ENCODE assay signal across 8 mouse cellular contexts in the genomic region with DNA sequence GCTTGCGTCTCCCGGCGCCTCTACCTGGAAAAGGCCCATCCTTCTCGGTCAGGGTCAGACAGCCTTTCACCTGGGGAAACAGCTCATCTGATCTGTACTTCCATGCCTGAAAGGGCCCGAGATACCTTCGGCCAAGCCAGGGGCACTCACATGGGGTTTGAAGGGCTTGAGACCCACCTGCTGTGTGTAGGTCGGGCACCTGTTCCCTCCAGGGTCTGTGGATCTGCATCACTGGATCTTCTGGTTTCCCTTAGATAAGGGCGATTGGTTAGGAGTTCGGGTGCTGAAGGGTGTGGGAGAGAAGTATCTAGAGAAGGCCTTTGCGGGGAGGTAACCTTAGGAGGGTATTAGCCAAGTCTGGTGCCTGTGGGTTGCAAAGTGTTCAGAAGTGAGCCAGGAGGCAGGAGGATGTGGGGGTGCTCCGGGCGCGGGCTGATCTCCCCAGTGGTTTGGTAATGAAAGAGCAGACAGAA. TPM values are rescaled to one million over a fixed set of nuclear protein-coding genes. Genes with fewer than 3 reads are reported as not detected.
DNase-seq lines count a peak whose midpoint lies in the region; ATAC-seq and TF ChIP-seq lines count a peak whose summit lies in the region.

No protein-coding gene starts in this region.

- ATAC-seq in kidney, embryonic 14.5 days (ENCODE audit: low FRiP score, low TSS enrichment): peak; percentile 76
- ATAC-seq in megakaryocyte, adult 5-6 weeks (ENCODE audit: poor library complexity, severe bottlenecking): peak; percentile 63
- no peak for ATAC-seq in monocyte, adult 5-6 weeks (replicated peaks; ENCODE audit: insufficient number of reproducible peaks, low FRiP score, low TSS enrichment, poor library complexity, severe bottlenecking)

- peak overlapping the region; percentile 81 for H3K4me3 ChIP-seq in testis, adult 2 months (ENCODE audit: control insufficient read depth, low read depth, low read length)
- H3K4me3 ChIP-seq in kidney, embryonic 14.5 days (ENCODE audit: low read length): peak overlapping the region; percentile 83

- no peaks in the 10 kb centered on the region for H3K36me3 ChIP-seq in testis, adult 2 months (ENCODE audit: control insufficient read depth, insufficient read depth, low read length)
- H3K36me3 ChIP-seq in kidney, embryonic 14.5 days (ENCODE audit: control insufficient read depth, insufficient read depth, low read length): no peaks in the 10 kb centered on the region
- H3K36me3 ChIP-seq in splenic B cell, adult 2 months (ENCODE audit: control insufficient read depth, insufficient read depth, low read length, poor library complexity, severe bottlenecking): no peaks in the 10 kb centered on the region

- H3K4me1 ChIP-seq in testis, adult 2 months (ENCODE audit: control insufficient read depth, insufficient read depth, low read length): peaks cover 7% of the 10 kb centered on the region; the same call in 1 of the 2 replicates
- H3K4me1 ChIP-seq in kidney, embryonic 14.5 days (ENCODE audit: control insufficient read depth, insufficient read depth, low read length): peaks cover 5% of the 10 kb centered on the region; the same call in 1 of the 2 replicates

- H3K4me2 ChIP-seq in kidney, embryonic 14.5 days (replicated peaks; ENCODE audit: low read depth, low read length): peak overlapping the region; percentile 85

- WGBS in kidney, embryonic 14.5 days: under 1% methylated on average over 13 of the region's 13 CpGs

- no peak for TF ChIP-seq POLR2A in testis, adult 2 months (IDR thresholded peaks at IDR 0.05; ENCODE audit: control insufficient read depth, low read depth, low read length)

- H3K9me3 ChIP-seq in kidney, embryonic 14.5 days (ENCODE audit: control insufficient read depth, low read length): no peaks in the 10 kb centered on the region

- no peak for TF ChIP-seq CTCF in testis, adult 2 months (IDR thresholded peaks at IDR 0.05; ENCODE audit: control insufficient read depth, insufficient read depth, insufficient replicate concordance, low read depth, low read length)

- H3K9ac ChIP-seq in kidney, embryonic 14.5 days (ENCODE audit: low read depth, low read length): peak overlapping the region; percentile 79

- no peak for DNase-seq in testis, postnatal 10 days (ENCODE audit: low spot score)
- DNase-seq in cerebellum, adult 11-12 months: peak; percentile 29
- peak; percentile 53 to 59 for DNase-seq in frontal cortex, postnatal 36 days (ENCODE audit: low spot score in 2 of 2)
- peak; percentile 34 for DNase-seq in splenic B cell, adult 2 months (ENCODE audit: low read depth, low spot score)

- H3K27me3 ChIP-seq in testis, adult 2 months (ENCODE audit: control insufficient read depth, insufficient read depth, low read length): no peaks in the 10 kb centered on the region
- H3K27me3 ChIP-seq in kidney, embryonic 14.5 days (ENCODE audit: control insufficient read depth, insufficient read depth, low read length): no peaks in the 10 kb centered on the region
- no peaks in the 10 kb centered on the region for H3K27me3 ChIP-seq in splenic B cell, adult 2 months (ENCODE audit: control insufficient read depth, insufficient read depth, low read length, poor library complexity, severe bottlenecking)

- H3K27ac ChIP-seq in testis, adult 2 months (ENCODE audit: control insufficient read depth, insufficient read depth, low read depth, low read length): no peak overlapping the region
- H3K27ac ChIP-seq in kidney, embryonic 14.5 days (ENCODE audit: low read depth, low read length): peak overlapping the region; percentile 77

RNA-seq across cellular contexts. Expression of gene B4galt4, which starts 0.6 kb away (rescaled TPM):
- 0.72 and 0.91 TPM in 2 replicates for polyA plus RNA-seq in testis, adult 2 months (2012; rRNA removed)
- 24.5 and 32.7 TPM in 2 replicates for polyA plus RNA-seq in kidney, embryonic 14.5 days (2014; fragmentation: Nextera tagmentation; extraction: Ambion mirVana)
- total RNA-seq in megakaryocyte, adult 5-6 weeks (2015): 12.2 and 20.8 TPM in 2 replicates
- 21.4 and 26.2 TPM in 2 replicates for total RNA-seq in megakaryocyte, adult 5-6 weeks (2017)
- 3.7 to 8.1 TPM (median 7.8 TPM) in 3 replicates for total RNA-seq in monocyte, adult 5-6 weeks (2017)

RNA-seq across cellular contexts. Expression of gene Arhgap31, which starts 29.6 kb away (rescaled TPM):
- 1.9 and 2.6 TPM in 2 replicates for polyA plus RNA-seq in testis, adult 2 months (2012; rRNA removed)
- polyA plus RNA-seq in kidney, embryonic 14.5 days (2014; fragmentation: Nextera tagmentation; extraction: Ambion mirVana): 7.3 and 10.0 TPM in 2 replicates
- 20.4 and 21.4 TPM in 2 replicates for total RNA-seq in megakaryocyte, adult 5-6 weeks (2015)
- total RNA-seq in megakaryocyte, adult 5-6 weeks (2017): 10.0 and 14.6 TPM in 2 replicates
- 8.6 to 14.4 TPM (median 13.7 TPM) in 3 replicates for total RNA-seq in monocyte, adult 5-6 weeks (2017)

RNA-seq across cellular contexts. Expression of gene Upk1b, which starts 57.4 kb away (rescaled TPM):
- polyA plus RNA-seq in testis, adult 2 months (2012; rRNA removed): 2.1 TPM in 2 replicates
- 1.6 and 2.2 TPM in 2 replicates for polyA plus RNA-seq in kidney, embryonic 14.5 days (2014; fragmentation: Nextera tagmentation; extraction: Ambion mirVana)
- total RNA-seq in megakaryocyte, adult 5-6 weeks (2015): 1.0 and 1.3 TPM in 2 replicates
- 1.2 and 1.7 TPM in 2 replicates for total RNA-seq in megakaryocyte, adult 5-6 weeks (2017)
- total RNA-seq in monocyte, adult 5-6 weeks (2017): not detected in 3 replicates
